Mouse (Mus musculus) midbrain, embryonic 11.5 days (tissue): ENCODE data around the gene Tmem53. TPM values are rescaled to one million over a fixed set of nuclear protein-coding genes. Genes with fewer than 3 reads are reported as not detected.

Source experiments
- ATAC-seq: fragments of 200-750 bp; cut with Nextera tagmentation; 2 replicates; pipeline ENCODE4 v1.8.0; 2017; ENCODE audit warnings: moderate TSS enrichment, moderate library complexity; ENCODE audit not compliant: low FRiP score
- DNase-seq: peaks from one replicate; pipeline ENCODE4 v3.0.0; 2015; ENCODE audit warnings: low spot score; ENCODE audit errors: missing footprints
- H3K27ac ChIP-seq: fragments of 300-500 bp; sonication (generic); 2 replicates; pipeline ENCODE4 v1.5.1; 2014; ENCODE audit warnings: low read depth, low read length
- H3K27me3 ChIP-seq: fragments of 300-500 bp; sonication (generic); 2 replicates; pipeline ENCODE4 v1.6.1; 2014; ENCODE audit warnings: mild to moderate bottlenecking, low read length, moderate library complexity, mixed read lengths; ENCODE audit not compliant: control insufficient read depth, insufficient read depth
- H3K36me3 ChIP-seq: fragments of 300-500 bp; sonication (generic); 2 replicates; pipeline ENCODE4 v1.6.1; 2014; ENCODE audit warnings: mild to moderate bottlenecking, low read length, moderate library complexity, mixed read lengths; ENCODE audit not compliant: control insufficient read depth, insufficient read depth
- H3K4me1 ChIP-seq: fragments of 300-500 bp; sonication (generic); 2 replicates; pipeline ENCODE4 v1.6.1; 2014; ENCODE audit warnings: low read length; ENCODE audit not compliant: control insufficient read depth, insufficient read depth
- H3K4me2 ChIP-seq: fragments of 300-500 bp; sonication (generic); 2 replicates; pipeline ENCODE4 v1.6.1; 2014; ENCODE audit warnings: mild to moderate bottlenecking, moderate library complexity
- H3K4me3 ChIP-seq: fragments of 300-500 bp; sonication (generic); 2 replicates; pipeline ENCODE4 v1.5.1; 2014; ENCODE audit warnings: low read depth, low read length
- H3K9ac ChIP-seq: fragments of 300-500 bp; sonication (generic); 2 replicates; pipeline ENCODE4 v1.6.1; 2014; ENCODE audit warnings: low read length
- H3K9me3 ChIP-seq: fragments of 300-500 bp; sonication (generic); 2 replicates; pipeline ENCODE4 v1.6.1; 2016; ENCODE audit warnings: low read length; ENCODE audit not compliant: control insufficient read depth
- WGBS: fragments of 180-500 bp; shearing (Covaris S2); extraction: QIAGEN DNeasy Blood & Tissue Kit; methylation state at CpG from one replicate; pipeline ENCODE4 v1.1.7; 2014; 5-methylcytosine and 5-hydroxymethylcytosine counted together
- polyA plus RNA-seq: library from polyadenylated mRNA; unstranded; fragments of >200 nt; fragmentation: Nextera tagmentation; extraction: Ambion mirVana; gene quantifications from 2 replicates; pipeline ENCODE4 v1.2.1, GENCODE M21; 2014

Tmem53 gene
- polyA plus RNA-seq, 1 experiment from 2014 or later: 7.5 TPM

DNA sequence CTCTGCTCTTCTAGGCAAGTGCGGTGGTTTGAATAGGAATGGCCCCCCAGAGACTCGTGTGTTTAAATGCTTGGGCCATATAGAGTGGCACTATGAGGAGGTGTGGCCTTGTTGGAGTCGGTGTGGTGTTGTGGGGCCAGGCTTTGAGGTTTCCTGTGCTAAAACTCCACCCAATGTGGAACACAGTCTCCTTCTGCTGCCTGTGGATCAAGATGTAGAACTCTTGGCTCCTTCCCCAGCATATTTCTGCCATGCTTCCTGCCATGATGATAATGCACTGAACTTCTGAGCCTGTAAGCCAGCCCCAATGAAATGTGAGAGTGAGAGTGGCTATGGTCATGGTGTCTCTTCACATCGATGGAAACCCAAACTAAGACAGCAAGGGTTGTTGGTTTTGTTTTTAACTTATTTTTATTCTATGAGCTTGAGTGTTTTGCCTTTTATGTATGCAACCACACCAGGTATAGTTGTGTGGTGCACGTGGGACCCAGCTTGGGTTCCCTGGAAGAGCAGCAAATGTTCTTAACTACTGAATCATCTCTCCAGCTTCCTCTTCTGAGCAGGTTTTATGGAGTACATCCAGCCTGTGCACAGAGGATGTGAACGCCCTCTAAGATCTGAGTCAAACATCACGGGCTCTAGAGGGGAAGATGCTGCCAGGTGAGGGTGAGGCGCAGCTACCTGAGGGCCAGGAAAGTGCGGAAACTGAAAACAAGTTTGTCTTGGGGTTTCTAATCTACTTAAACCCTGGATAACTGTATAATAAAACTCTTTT, 30.8 kb upstream of the Tmem53 start:
- H3K27ac ChIP-seq: no peak overlapping the region
- ATAC-seq (no peak), DNase-seq (peak; percentile 65)
- no peaks in the 10 kb centered on the region for H3K9me3 ChIP-seq
- no peaks in the 10 kb centered on the region for H3K27me3 ChIP-seq
- 80% methylated on average over 9 of the region's 9 CpGs for WGBS
- no peaks in the 10 kb centered on the region for H3K36me3 ChIP-seq
- no peak overlapping the region for H3K4me3 ChIP-seq
- H3K9ac ChIP-seq: no peak overlapping the region
- H3K4me1 ChIP-seq: no peaks in the 10 kb centered on the region
- H3K4me2 ChIP-seq: no peak overlapping the region

GRCm38 (mm10) chr4:117221836-117222235, 29.9 kb upstream of the Tmem53 start:
- H3K27ac ChIP-seq: no peak overlapping the region
- no peaks in the 10 kb centered on the region for H3K36me3 ChIP-seq
- WGBS: 87% methylated on average over 9 of the region's 9 CpGs

DNA sequence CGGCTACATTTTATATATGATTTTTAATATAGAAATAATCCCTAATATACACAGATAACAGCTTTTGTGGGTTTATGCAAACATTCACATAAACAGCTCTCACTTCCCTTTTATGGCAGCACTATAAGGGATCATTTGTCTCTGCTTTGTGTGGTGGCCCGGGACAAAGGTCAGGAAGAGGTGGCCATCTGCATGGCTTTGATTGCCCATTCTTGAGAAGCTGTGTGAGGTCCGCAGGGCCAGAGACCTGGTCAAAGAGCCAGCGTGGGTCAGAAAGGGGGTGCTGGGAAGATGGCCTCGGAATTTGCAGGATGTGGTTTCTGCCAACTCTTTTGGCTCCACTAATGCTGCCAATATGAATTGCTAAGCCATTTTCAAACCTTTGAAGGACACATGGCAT, 28.8 kb upstream of the Tmem53 start:
- no peaks in the 10 kb centered on the region for H3K27me3 ChIP-seq
- H3K36me3 ChIP-seq: no peaks in the 10 kb centered on the region
- no peak overlapping the region for H3K9ac ChIP-seq
- H3K27ac ChIP-seq: no peak overlapping the region
- WGBS: 72% methylated on average over 5 of the region's 5 CpGs
- H3K4me3 ChIP-seq: no peak overlapping the region
- H3K9me3 ChIP-seq: no peaks in the 10 kb centered on the region
- ATAC-seq: no peak
- peak; percentile 78 for DNase-seq
- H3K4me2 ChIP-seq: no peak overlapping the region
- no peaks in the 10 kb centered on the region for H3K4me1 ChIP-seq

More at GRCm38 (mm10) chr4:117221836-117222235, 29.9 kb upstream of the Tmem53 start:
- DNase-seq (peak; percentile 45), ATAC-seq (no peak)
- Histone ChIP-seq H3K9ac (no peak overlapping the region), H3K4me1 (no peaks in the 10 kb centered on the region), H3K4me2 (no peak overlapping the region), H3K27me3 (no peaks in the 10 kb centered on the region), H3K9me3 (no peaks in the 10 kb centered on the region), H3K4me3 (no peak overlapping the region)

DNA sequence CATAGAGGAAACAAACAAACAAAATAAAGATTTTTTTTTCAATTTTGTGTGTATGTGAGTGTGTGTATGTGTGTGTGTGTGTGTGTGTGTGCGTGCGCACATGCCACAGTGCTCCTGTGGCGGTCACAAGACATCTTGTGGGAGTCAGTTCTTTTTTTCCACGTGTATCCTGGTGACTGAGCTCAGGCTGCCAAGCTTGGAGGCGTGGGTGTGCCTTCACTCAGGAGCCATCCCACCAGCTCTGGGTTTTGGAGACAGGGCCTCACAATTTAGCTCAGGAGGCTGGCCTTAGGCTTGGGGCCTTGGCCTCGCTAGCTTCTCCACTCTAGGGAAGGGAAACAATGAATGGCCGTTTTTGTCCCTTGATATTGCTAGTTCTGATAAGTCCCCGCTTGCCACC, 27.6 kb upstream of the Tmem53 start:
- DNase-seq: peak; percentile 67
- Histone ChIP-seq H3K4me2 (no peak overlapping the region), H3K4me1 (no peaks in the 10 kb centered on the region), H3K27ac (no peak overlapping the region), H3K36me3 (no peaks in the 10 kb centered on the region), H3K4me3 (no peak overlapping the region), H3K9me3 (no peaks in the 10 kb centered on the region), H3K27me3 (no peaks in the 10 kb centered on the region), H3K9ac (no peak overlapping the region)
- no peak for ATAC-seq
- WGBS: 80% methylated on average over 8 of the region's 8 CpGs

- Histone ChIP-seq H3K4me2 (no peak overlapping the region), H3K36me3 (no peaks in the 10 kb centered on the region), H3K9ac (no peak overlapping the region), H3K9me3 (no peaks in the 10 kb centered on the region), H3K4me3 (no peak overlapping the region), H3K4me1 (no peaks in the 10 kb centered on the region), H3K27ac (no peak overlapping the region), H3K27me3 (no peaks in the 10 kb centered on the region)
- DNase-seq (no peak), ATAC-seq (no peak)
Measured at GRCm38 (mm10) chr4:117225250-117225649, 26.5 kb upstream of the Tmem53 start.

DNA sequence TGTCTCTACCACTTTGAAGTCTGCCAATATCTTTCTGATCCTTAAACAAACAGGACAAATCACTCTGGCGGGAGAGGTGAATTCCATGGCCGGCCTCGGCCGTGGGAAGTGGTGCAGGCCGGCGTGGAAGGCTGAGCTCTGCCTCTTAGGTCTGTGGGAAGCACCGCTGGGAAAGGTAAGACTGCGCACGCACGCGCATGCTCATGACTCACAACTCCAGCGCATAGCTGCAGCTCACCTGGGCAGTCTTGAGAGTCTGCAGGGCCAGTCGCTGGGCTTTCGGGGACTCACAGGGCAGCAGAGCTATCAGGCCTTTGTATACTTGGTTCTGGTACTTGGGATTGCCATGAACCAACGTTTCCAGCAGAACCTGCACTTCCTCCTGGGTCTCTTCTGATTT, 22.2 kb upstream of the Tmem53 start:
- 77% methylated on average over 15 of the region's 15 CpGs for WGBS
- H3K36me3 ChIP-seq: no peaks in the 10 kb centered on the region

DNA sequence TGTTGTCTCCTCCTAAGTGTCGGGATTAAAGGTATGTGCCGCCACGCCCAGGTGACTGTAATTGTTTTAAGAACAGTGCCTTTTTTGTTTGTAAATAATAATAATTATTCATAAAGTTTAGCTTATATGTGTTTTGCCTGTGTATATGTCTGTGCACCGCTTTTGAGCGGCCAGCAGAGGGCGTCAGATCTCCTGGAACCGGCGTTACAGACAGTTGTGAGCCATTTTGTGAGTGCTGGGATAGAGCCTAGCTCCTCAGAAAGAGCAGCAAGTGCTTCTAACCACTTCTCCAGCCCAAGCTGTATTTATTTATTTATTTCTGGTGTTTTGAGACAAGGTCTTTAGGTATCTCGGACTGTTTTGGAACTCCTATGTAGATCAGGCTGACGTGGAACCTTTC, 21.4 kb upstream of the Tmem53 start:
- ATAC-seq (no peak), DNase-seq (peak; percentile 86)
- no peak overlapping the region for H3K4me3 ChIP-seq
- H3K27me3 ChIP-seq: no peaks in the 10 kb centered on the region
- no peak overlapping the region for H3K4me2 ChIP-seq
- no peak overlapping the region for H3K27ac ChIP-seq
- no peaks in the 10 kb centered on the region for H3K4me1 ChIP-seq
- H3K9ac ChIP-seq: no peak overlapping the region
- 51% methylated on average over 10 of the region's 10 CpGs for WGBS
- no peaks in the 10 kb centered on the region for H3K36me3 ChIP-seq
- no peaks in the 10 kb centered on the region for H3K9me3 ChIP-seq

More for the DNA sequence above, 22.2 kb upstream of the Tmem53 start:
- H3K9me3 ChIP-seq: no peaks in the 10 kb centered on the region
- DNase-seq (peak; percentile 59), ATAC-seq (no peak)
- no peaks in the 10 kb centered on the region for H3K27me3 ChIP-seq
- H3K9ac ChIP-seq: no peak overlapping the region
- H3K4me1 ChIP-seq: no peaks in the 10 kb centered on the region
- no peak overlapping the region for H3K4me2 ChIP-seq
- no peak overlapping the region for H3K27ac ChIP-seq
- H3K4me3 ChIP-seq: no peak overlapping the region

- Histone ChIP-seq H3K27ac (no peak overlapping the region), H3K4me1 (no peaks in the 10 kb centered on the region), H3K9me3 (no peaks in the 10 kb centered on the region), H3K4me3 (no peak overlapping the region), H3K36me3 (no peaks in the 10 kb centered on the region), H3K4me2 (no peak overlapping the region), H3K9ac (no peak overlapping the region), H3K27me3 (no peaks in the 10 kb centered on the region)
- 87% methylated on average over 2 of the region's 2 CpGs for WGBS
- ATAC-seq (no peak), DNase-seq (peak; percentile 68)
Measured at GRCm38 (mm10) chr4:117231208-117231607, 20.5 kb upstream of the Tmem53 start.

GRCm38 (mm10) chr4:117234166-117234741, 17.5 kb upstream of the Tmem53 start:
- no peak overlapping the region for H3K27ac ChIP-seq
- H3K9me3 ChIP-seq: no peaks in the 10 kb centered on the region
- H3K9ac ChIP-seq: no peak overlapping the region
- no peak overlapping the region for H3K4me3 ChIP-seq
- no peak overlapping the region for H3K4me2 ChIP-seq
- no peaks in the 10 kb centered on the region for H3K4me1 ChIP-seq
- H3K27me3 ChIP-seq: no peaks in the 10 kb centered on the region
- no peaks in the 10 kb centered on the region for H3K36me3 ChIP-seq
- DNase-seq: peak; percentile 51
- ATAC-seq: no peak
- WGBS: 76% methylated on average over 7 of the region's 7 CpGs
